Mouse (Mus musculus): ENCODE measurements around the gene Olfr204. TPM values are rescaled to one million over a fixed set of nuclear protein-coding genes. Genes with fewer than 3 reads are reported as not detected.
"Not testable (repeated sequence)": the region's sequence is repeated elsewhere in the genome, so short reads cannot be mapped to it uniquely, and the experiment has no call there.

Gene Olfr204
- polyA plus RNA-seq, 1 experiment from 2014 or later = not detected

GRCm38 (mm10) chr16:59283476-59283875 is 34.6 kb downstream of the Olfr204 start:
- Histone ChIP-seq H3K4me3 (ENCODE audit: low read depth, low read length) (no peak overlapping the region), H3K9me3 (ENCODE audit: low read depth, low read length) (no peaks in the 10 kb centered on the region), H3K4me1 (ENCODE audit: insufficient read depth) (no peaks in the 10 kb centered on the region), H3K27me3 (ENCODE audit: insufficient read depth, low read length) (no peaks in the 10 kb centered on the region), H3K36me3 (ENCODE audit: insufficient read depth) (no peaks in the 10 kb centered on the region), H3K9ac (no peak overlapping the region), H3K4me2 (no peak overlapping the region), H3K27ac (ENCODE audit: low read depth) (no peak overlapping the region)
- no peak for DNase-seq
- no peak for TF ChIP-seq CTCF (IDR thresholded peaks at IDR 0.05; ENCODE audit: low read depth)
- no peak for ATAC-seq (ENCODE audit: insufficient read depth)
- 50% methylated on average over 1 of the region's 1 CpGs for WGBS

- H3K4me3 ChIP-seq (ENCODE audit: low read depth, low read length) = no peak overlapping the region
- no peaks in the 10 kb centered on the region for H3K27me3 ChIP-seq (ENCODE audit: insufficient read depth, low read length)
- no peak for TF ChIP-seq CTCF (IDR thresholded peaks at IDR 0.05; ENCODE audit: low read depth)
- no peak overlapping the region for H3K4me2 ChIP-seq
- H3K36me3 ChIP-seq (ENCODE audit: insufficient read depth) = no peaks in the 10 kb centered on the region
- no peak for DNase-seq
- H3K9ac ChIP-seq = no peak overlapping the region
- H3K27ac ChIP-seq (ENCODE audit: low read depth) = no peak overlapping the region
- 42% methylated on average over 3 of the region's 3 CpGs for WGBS
- H3K9me3 ChIP-seq (ENCODE audit: low read depth, low read length) = no peaks in the 10 kb centered on the region
- no peak for ATAC-seq (ENCODE audit: insufficient read depth)
- H3K4me1 ChIP-seq (ENCODE audit: insufficient read depth) = no peaks in the 10 kb centered on the region
Observed at GRCm38 (mm10) chr16:59280542-59280941, 37.5 kb downstream of the Olfr204 start.

- not testable (repeated sequence) for H3K4me3 ChIP-seq (ENCODE audit: low read depth, low read length); ATAC-seq (ENCODE audit: insufficient read depth); H3K27me3 ChIP-seq (ENCODE audit: insufficient read depth, low read length); H3K27ac ChIP-seq (ENCODE audit: low read depth); H3K4me2 ChIP-seq; H3K4me1 ChIP-seq (ENCODE audit: insufficient read depth); H3K9ac ChIP-seq; DNase-seq; H3K9me3 ChIP-seq (ENCODE audit: low read depth, low read length); H3K36me3 ChIP-seq (ENCODE audit: insufficient read depth)
- 84% methylated on average over 4 of the region's 4 CpGs for WGBS
Observed at GRCm38 (mm10) chr16:59272532-59272931, 45.5 kb downstream of the Olfr204 start, which contains the start of gene Olfr201. Gene Olfr201, minus strand, starts transcription at chr16:59272632.

- not testable (repeated sequence) for H3K9ac ChIP-seq; H3K27me3 ChIP-seq (ENCODE audit: insufficient read depth, low read length); H3K4me1 ChIP-seq (ENCODE audit: insufficient read depth); ATAC-seq (ENCODE audit: insufficient read depth); H3K27ac ChIP-seq (ENCODE audit: low read depth); DNase-seq; H3K36me3 ChIP-seq (ENCODE audit: insufficient read depth); H3K4me2 ChIP-seq; H3K4me3 ChIP-seq (ENCODE audit: low read depth, low read length); H3K9me3 ChIP-seq (ENCODE audit: low read depth, low read length)
- WGBS = 63% methylated on average over 4 of the region's 4 CpGs
Observed at GRCm38 (mm10) chr16:59269097-59269496, 49.0 kb downstream of the Olfr204 start.

Other genes starting within 250 kb of the Olfr204 start
- gene Olfr190, start 240.2 kb downstream of the Olfr204 start, polyA plus RNA-seq (2014; fragmentation: Nextera tagmentation; extraction: Ambion mirVana) = not detected in 2 replicates
- gene Olfr191, start 228.4 kb downstream of the Olfr204 start, polyA plus RNA-seq (2014; fragmentation: Nextera tagmentation; extraction: Ambion mirVana) = not detected in 2 replicates
- gene Olfr193, start 206.4 kb downstream of the Olfr204 start, polyA plus RNA-seq (2014; fragmentation: Nextera tagmentation; extraction: Ambion mirVana) = not detected in 2 replicates
- not detected in 2 replicates for gene Olfr194, start 197.2 kb downstream of the Olfr204 start, polyA plus RNA-seq (2014; fragmentation: Nextera tagmentation; extraction: Ambion mirVana)
- not detected in 2 replicates for gene Olfr195, start 171.2 kb downstream of the Olfr204 start, polyA plus RNA-seq (2014; fragmentation: Nextera tagmentation; extraction: Ambion mirVana)
- not detected in 2 replicates for gene Olfr196, start 147.8 kb downstream of the Olfr204 start, polyA plus RNA-seq (2014; fragmentation: Nextera tagmentation; extraction: Ambion mirVana)
- gene Olfr198, start 114.7 kb downstream of the Olfr204 start, polyA plus RNA-seq (2014; fragmentation: Nextera tagmentation; extraction: Ambion mirVana) = not detected in 2 replicates
- gene Olfr199, start 98.5 kb downstream of the Olfr204 start, polyA plus RNA-seq (2014; fragmentation: Nextera tagmentation; extraction: Ambion mirVana) = not detected in 2 replicates
- gene Olfr201, start 45.6 kb downstream of the Olfr204 start, polyA plus RNA-seq (2014; fragmentation: Nextera tagmentation; extraction: Ambion mirVana) = not detected in 2 replicates
- not detected in 2 replicates for gene Olfr202, start 31.5 kb downstream of the Olfr204 start, polyA plus RNA-seq (2014; fragmentation: Nextera tagmentation; extraction: Ambion mirVana)
- gene Olfr203, start 19.4 kb downstream of the Olfr204 start, polyA plus RNA-seq (2014; fragmentation: Nextera tagmentation; extraction: Ambion mirVana) = not detected in 2 replicates
- gene Olfr205, start 12.9 kb upstream of the Olfr204 start, polyA plus RNA-seq (2014; fragmentation: Nextera tagmentation; extraction: Ambion mirVana) = not detected in 2 replicates
- not detected in 2 replicates for gene Olfr206, start 31.0 kb upstream of the Olfr204 start, polyA plus RNA-seq (2014; fragmentation: Nextera tagmentation; extraction: Ambion mirVana)
- not detected in 2 replicates for gene Olfr209, start 45.7 kb upstream of the Olfr204 start, polyA plus RNA-seq (2014; fragmentation: Nextera tagmentation; extraction: Ambion mirVana)
- not detected in 2 replicates for gene Gabrr3, start 89.1 kb upstream of the Olfr204 start, polyA plus RNA-seq (2014; fragmentation: Nextera tagmentation; extraction: Ambion mirVana)
- 31.6 and 34.7 TPM in 2 replicates for gene Riox2, start 153.5 kb upstream of the Olfr204 start, polyA plus RNA-seq (2014; fragmentation: Nextera tagmentation; extraction: Ambion mirVana)

All from lung, embryonic 14.5 days (tissue).